Mouse (Mus musculus) kidney, postnatal 36 days (tissue): Measurements from ENCODE around the gene Olfr933.

Experiments
- DNase-seq, 2 experiments: peaks; one replicate each; pipeline ENCODE4 v3.0.0; 2021 to 2022; ENCODE audit warnings: mixed read lengths in 2 of 2

Gene Olfr933

GRCm38 (mm10) chr9:38972013-38972412 is at the start of gene Olfr933:
Olfr933 (plus strand) TSS chr9:38972313.
- no peak for DNase-seq

GRCm38 (mm10) chr9:38929509-38929908 is 42.6 kb upstream of the Olfr933 start, which contains the start of gene Olfr930:
Olfr930 (plus strand) TSS chr9:38929809.
- DNase-seq: no peak

GRCm38 (mm10) chr9:38953401-38954123 is 18.6 kb upstream of the Olfr933 start:
- DNase-seq: no peak

DNA sequence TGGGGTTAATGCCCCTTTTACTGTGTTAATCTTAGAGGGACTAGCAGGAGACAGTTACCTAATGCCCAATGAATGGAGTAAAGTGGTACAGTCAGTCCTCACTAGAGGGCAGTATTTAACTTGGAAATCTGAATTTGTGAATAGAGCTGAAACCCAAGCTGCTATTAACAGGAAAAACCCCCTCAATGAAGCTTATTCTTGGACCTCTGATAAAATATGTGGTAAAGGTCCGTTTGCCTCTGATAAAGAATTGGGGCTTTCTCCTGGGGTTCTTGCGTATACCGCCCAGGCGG is 18.0 kb upstream of the Olfr933 start:
- no peak for DNase-seq

- DNase-seq: no peak
These were observed 16.1 kb downstream of the Olfr933 start, which contains the start of gene Olfr934 for GRCm38 (mm10) chr9:38988215-38988614. Olfr934 (minus strand) TSS chr9:38988315.

- no peak for DNase-seq
These were observed 27.5 kb downstream of the Olfr933 start, which contains the start of gene Olfr935 for GRCm38 (mm10) chr9:38999583-38999982. Olfr935 (minus strand) TSS chr9:38999683.

- no peak for DNase-seq
These were observed 51.2 kb downstream of the Olfr933 start, which contains the start of gene Olfr146 for GRCm38 (mm10) chr9:39023277-39023676. Olfr146 (minus strand) TSS chr9:39023377.
